Mouse (Mus musculus) limb, embryonic 14.5 days (tissue): ENCODE data around the gene Wipi2. TPM values are rescaled to one million over a fixed set of nuclear protein-coding genes. Genes with fewer than 3 reads are reported as not detected.
A peak's percentile ranks its signal among the peaks of the same experiment; 100 is the strongest.

Source experiments
- ATAC-seq: fragments of 200-750 bp; cut with Nextera tagmentation; 2 replicates; pipeline ENCODE4 v1.8.0; 2017; ENCODE audit warnings: low read depth, moderate number of reproducible peaks, moderate TSS enrichment; ENCODE audit not compliant: low FRiP score
- DNase-seq: peaks from one replicate; pipeline ENCODE4 v3.0.0-alpha.2; 2015; ENCODE audit warnings: low spot score
- H3K27ac ChIP-seq: fragments of 300-500 bp; sonication (generic); replicated peaks from 2 replicates; pipeline ENCODE4 v1.5.1; 2014; ENCODE audit warnings: low read depth, mild to moderate bottlenecking, low read length, moderate library complexity, mixed read lengths
- H3K27me3 ChIP-seq: fragments of 300-500 bp; sonication (generic); 2 replicates; pipeline ENCODE4 v1.6.1; 2014; ENCODE audit warnings: low read length, mixed read lengths; ENCODE audit not compliant: control insufficient read depth, insufficient read depth
- H3K36me3 ChIP-seq: fragments of 300-500 bp; sonication (generic); 2 replicates; pipeline ENCODE4 v1.6.1; 2014; ENCODE audit warnings: mild to moderate bottlenecking, low read length, moderate library complexity, mixed read lengths; ENCODE audit not compliant: control insufficient read depth, insufficient read depth
- H3K4me1 ChIP-seq: fragments of 300-500 bp; sonication (generic); 2 replicates; pipeline ENCODE4 v1.6.1; 2014; ENCODE audit warnings: antibody characterized with exemption, low read length, mixed read lengths; ENCODE audit not compliant: control insufficient read depth, insufficient read depth
- H3K4me2 ChIP-seq: fragments of 300-500 bp; sonication (generic); replicated peaks from 2 replicates; pipeline ENCODE4 v1.6.1; 2014; ENCODE audit warnings: low read depth, mild to moderate bottlenecking, low read length, moderate library complexity; ENCODE audit not compliant: severe bottlenecking
- H3K4me3 ChIP-seq: fragments of 300-500 bp; sonication (generic); replicated peaks from 2 replicates; pipeline ENCODE4 v1.5.1; 2014; ENCODE audit warnings: low read length
- H3K9ac ChIP-seq: fragments of 300-500 bp; sonication (generic); 2 replicates; pipeline ENCODE4 v1.6.1; 2014; ENCODE audit warnings: mild to moderate bottlenecking, low read depth, low read length, moderate library complexity; ENCODE audit not compliant: severe bottlenecking
- H3K9me3 ChIP-seq: fragments of 300-500 bp; sonication (generic); 2 replicates; pipeline ENCODE4 v1.6.1; 2016; ENCODE audit warnings: low read length; ENCODE audit not compliant: control insufficient read depth
- POLR2A ChIP-seq: fragments of 200-500 bp; IDR thresholded peaks from 2 replicates; pipeline ENCODE4 v1.8.0; 2012; ENCODE audit warnings: inconsistent platforms, mild to moderate bottlenecking, moderate library complexity, borderline replicate concordance; ENCODE audit not compliant: insufficient read depth, insufficient read length; ENCODE audit errors: extremely low read depth
- WGBS: fragments of 180-500 bp; shearing (Covaris S2); extraction: QIAGEN DNeasy Blood & Tissue Kit; methylation state at CpG from one replicate; pipeline ENCODE4 v1.1.7; 2014; 5-methylcytosine and 5-hydroxymethylcytosine counted together
- polyA plus RNA-seq, 2 experiments: library from polyadenylated mRNA; depleted of rRNA in 1 of 2; stranded (reverse) in 1 of 2; unstranded in 1 of 2; fragments of >200 nt; fragmentation: Nextera tagmentation in 1 of 2; extraction: Ambion mirVana in 1 of 2; gene quantifications; 2 replicates each; pipeline versions ENCODE4 v1.2.1 to v1.2.3; 2012 to 2014

Gene Wipi2
- polyA plus RNA-seq, 2 experiments = 37.4 to 50.4 TPM

DNA sequence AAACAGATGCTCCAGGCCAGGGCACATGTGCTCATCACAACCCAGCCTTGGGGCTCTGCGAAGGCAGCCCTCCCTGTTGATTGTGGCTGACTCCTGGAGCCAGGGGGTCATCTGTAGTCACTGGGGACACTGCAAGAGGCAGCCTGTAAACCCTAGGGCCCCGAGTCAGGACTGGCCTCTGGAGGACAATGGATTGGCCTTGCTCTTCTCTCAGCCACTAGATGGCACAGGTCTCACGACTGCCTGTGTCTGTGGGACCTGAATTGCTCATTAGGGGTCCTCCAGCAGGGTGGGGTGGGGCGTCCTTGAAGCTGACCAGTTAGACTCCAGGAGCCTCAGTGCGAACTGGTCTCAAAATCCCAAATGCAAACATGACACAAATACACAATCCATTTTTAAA, 45.6 kb downstream of the Wipi2 start:
- TF ChIP-seq POLR2A = no peak
- Histone ChIP-seq H3K27me3 (no peaks in the 10 kb centered on the region), H3K27ac (no peak overlapping the region), H3K4me2 (no peak overlapping the region), H3K4me1 (no peaks in the 10 kb centered on the region), H3K9ac (no peak overlapping the region), H3K36me3 (peaks cover 27% of the 10 kb centered on the region), H3K4me3 (no peak overlapping the region), H3K9me3 (no peaks in the 10 kb centered on the region)
- ATAC-seq = no peak
- WGBS = 21% methylated on average over 5 of the region's 5 CpGs
- peak; percentile 14 for DNase-seq

DNA sequence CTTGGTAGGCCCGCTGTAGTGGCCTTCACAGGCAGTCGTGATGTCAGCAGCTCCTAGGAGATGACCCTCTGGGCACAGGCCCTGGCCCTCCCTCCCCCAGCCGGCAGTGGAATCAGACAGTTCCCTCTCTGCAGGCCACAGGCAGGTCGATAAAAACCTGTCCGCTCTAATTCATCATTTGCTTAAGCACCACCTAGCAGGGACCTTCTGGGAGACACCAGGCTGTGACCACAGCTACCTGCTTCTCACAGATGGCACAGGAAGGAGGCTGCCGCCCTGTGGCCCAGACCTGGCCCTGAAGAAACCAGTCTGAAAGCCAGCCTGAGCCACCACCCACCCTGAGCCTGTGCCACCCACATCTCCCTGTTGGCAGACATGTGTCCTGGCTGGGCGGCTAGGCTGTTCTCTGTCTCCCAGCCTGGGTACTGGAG, 50.7 kb downstream of the Wipi2 start:
- WGBS = 63% methylated on average over 7 of the region's 7 CpGs
- Histone ChIP-seq H3K4me1 (no peaks in the 10 kb centered on the region), H3K9me3 (no peaks in the 10 kb centered on the region), H3K4me2 (no peak overlapping the region), H3K9ac (no peak overlapping the region), H3K27ac (no peak overlapping the region), H3K36me3 (no peaks in the 10 kb centered on the region), H3K27me3 (no peaks in the 10 kb centered on the region), H3K4me3 (no peak overlapping the region)
- DNase-seq (no peak), ATAC-seq (no peak)
- TF ChIP-seq POLR2A = no peak

DNA sequence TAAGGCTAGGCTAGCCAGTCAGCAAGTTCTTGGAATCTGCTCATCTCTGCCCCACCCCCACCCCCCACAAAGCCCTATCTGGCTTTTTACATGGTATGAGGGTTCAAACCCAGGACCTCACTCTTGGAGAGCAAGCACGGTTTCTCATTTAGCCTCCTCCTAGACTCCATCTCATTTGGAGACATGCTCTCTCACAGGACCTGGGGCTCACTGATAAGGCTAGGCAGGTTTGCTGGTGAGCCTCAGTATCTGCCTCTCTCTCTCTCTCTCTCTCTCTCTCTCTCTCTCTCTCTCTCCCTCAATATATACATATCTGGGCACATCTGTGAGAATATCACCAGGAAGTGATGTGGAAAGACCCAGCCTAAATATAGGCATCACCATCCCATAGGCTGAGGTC, 51.6 kb downstream of the Wipi2 start:
- Histone ChIP-seq H3K4me3 (no peak overlapping the region), H3K27me3 (no peaks in the 10 kb centered on the region), H3K9ac (no peak overlapping the region), H3K4me2 (no peak overlapping the region), H3K9me3 (no peaks in the 10 kb centered on the region), H3K4me1 (no peaks in the 10 kb centered on the region), H3K27ac (no peak overlapping the region), H3K36me3 (no peaks in the 10 kb centered on the region)
- 79% methylated on average over 1 of the region's 1 CpGs for WGBS
- DNase-seq = no peak
- ATAC-seq = no peak
- TF ChIP-seq POLR2A = no peak

DNA sequence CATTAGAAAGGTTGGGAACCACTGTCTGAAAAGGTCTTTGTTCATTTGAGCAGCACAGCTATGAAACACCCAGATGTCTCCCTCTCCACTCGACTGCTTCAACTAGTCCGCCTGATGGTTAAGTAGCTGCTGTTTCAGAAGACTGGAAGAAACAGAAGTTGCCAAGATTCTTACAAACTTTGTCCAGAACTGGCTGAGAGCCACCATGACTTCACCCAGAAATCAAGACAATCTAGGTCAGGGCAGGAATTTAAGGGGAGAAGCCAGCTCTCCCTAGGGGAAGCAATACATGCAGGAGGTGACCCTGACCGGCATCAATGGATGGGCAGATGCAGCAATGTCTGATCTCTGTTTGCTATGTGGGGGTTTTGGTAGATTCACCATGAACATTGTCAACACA, 54.4 kb downstream of the Wipi2 start:
- ATAC-seq = no peak
- no peak overlapping the region for H3K4me2 ChIP-seq
- H3K36me3 ChIP-seq = no peaks in the 10 kb centered on the region
- no peak overlapping the region for H3K4me3 ChIP-seq
- no peak for DNase-seq
- no peak overlapping the region for H3K27ac ChIP-seq
- H3K4me1 ChIP-seq = no peaks in the 10 kb centered on the region
- H3K9me3 ChIP-seq = no peaks in the 10 kb centered on the region
- no peaks in the 10 kb centered on the region for H3K27me3 ChIP-seq
- TF ChIP-seq POLR2A = no peak
- WGBS = 72% methylated on average over 3 of the region's 3 CpGs
- H3K9ac ChIP-seq = no peak overlapping the region

DNA sequence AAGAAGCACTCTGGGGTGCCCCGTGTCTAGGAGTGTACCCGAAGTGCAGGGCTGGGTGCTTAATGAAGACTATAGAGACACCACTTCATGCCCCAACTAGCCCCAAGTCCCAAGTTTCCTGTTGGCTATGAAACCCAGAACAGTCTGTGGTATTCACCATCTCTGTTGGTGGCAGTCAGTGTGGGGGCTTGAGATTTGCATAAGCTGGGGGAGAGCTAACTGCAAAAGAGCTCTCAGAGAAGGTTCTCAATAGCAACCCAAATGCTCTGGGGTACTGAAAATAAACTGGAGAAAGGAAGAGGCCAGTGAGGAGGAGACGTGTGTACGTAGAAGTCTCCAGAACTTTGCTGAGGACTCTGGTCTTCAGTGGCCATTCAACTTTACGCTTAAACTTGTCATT, 55.0 kb downstream of the Wipi2 start:
- no peaks in the 10 kb centered on the region for H3K27me3 ChIP-seq
- H3K4me2 ChIP-seq = no peak overlapping the region
- TF ChIP-seq POLR2A = no peak
- DNase-seq (no peak), ATAC-seq (no peak)
- no peaks in the 10 kb centered on the region for H3K9me3 ChIP-seq
- no peak overlapping the region for H3K4me3 ChIP-seq
- no peaks in the 10 kb centered on the region for H3K36me3 ChIP-seq
- WGBS = 91% methylated on average over 5 of the region's 5 CpGs
- H3K27ac ChIP-seq = no peak overlapping the region
- no peaks in the 10 kb centered on the region for H3K4me1 ChIP-seq
- H3K9ac ChIP-seq = no peak overlapping the region

DNA sequence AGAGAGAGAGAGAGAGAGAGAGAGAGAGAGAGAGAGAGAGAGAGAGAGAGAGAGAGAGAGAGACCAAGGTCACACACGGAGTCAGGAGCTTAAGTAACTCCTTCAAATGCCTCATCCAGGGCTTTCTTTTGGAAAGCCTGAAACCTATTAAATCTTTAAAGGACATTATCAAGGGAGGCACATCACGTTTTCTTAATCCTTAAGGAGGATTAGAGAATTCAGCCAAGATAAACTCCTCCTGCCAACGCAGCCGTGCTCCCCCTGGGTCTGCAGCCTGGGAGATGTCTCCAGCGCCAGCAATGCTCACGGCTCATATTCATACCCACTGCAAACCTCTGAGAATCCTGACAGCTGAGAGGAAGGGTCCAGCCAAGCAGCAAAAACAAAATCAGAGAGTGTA, 61.4 kb downstream of the Wipi2 start:
- WGBS = 47% methylated on average over 6 of the region's 6 CpGs
- ATAC-seq (no peak), DNase-seq (no peak)
- Histone ChIP-seq H3K4me2 (no peak overlapping the region), H3K9ac (no peak overlapping the region), H3K4me1 (no peaks in the 10 kb centered on the region), H3K27ac (no peak overlapping the region), H3K9me3 (no peaks in the 10 kb centered on the region), H3K36me3 (no peaks in the 10 kb centered on the region), H3K27me3 (no peaks in the 10 kb centered on the region), H3K4me3 (no peak overlapping the region)
- TF ChIP-seq POLR2A = no peak
